Mouse (Mus musculus): Measurements from ENCODE around the gene Shtn1.

- no peak for TF ChIP-seq POLR2A (IDR thresholded peaks at IDR 0.05; ENCODE audit: insufficient read length, low read depth)
- no peak for TF ChIP-seq SRF (IDR thresholded peaks at IDR 0.05; ENCODE audit: control insufficient read depth, insufficient read length, low read depth)
- no peak for TF ChIP-seq TCF3 (IDR thresholded peaks at IDR 0.05; ENCODE audit: insufficient read length, low read depth)
- TF ChIP-seq POLR2AphosphoS2 (IDR thresholded peaks at IDR 0.05; ENCODE audit: insufficient read length, low read depth), result no peak
Observed at GRCm38 (mm10) chr19:59036811-59037210, 39.1 kb downstream of the Shtn1 start.
